8 mouse cellular contexts compared by ENCODE assay signal in the genomic region with DNA sequence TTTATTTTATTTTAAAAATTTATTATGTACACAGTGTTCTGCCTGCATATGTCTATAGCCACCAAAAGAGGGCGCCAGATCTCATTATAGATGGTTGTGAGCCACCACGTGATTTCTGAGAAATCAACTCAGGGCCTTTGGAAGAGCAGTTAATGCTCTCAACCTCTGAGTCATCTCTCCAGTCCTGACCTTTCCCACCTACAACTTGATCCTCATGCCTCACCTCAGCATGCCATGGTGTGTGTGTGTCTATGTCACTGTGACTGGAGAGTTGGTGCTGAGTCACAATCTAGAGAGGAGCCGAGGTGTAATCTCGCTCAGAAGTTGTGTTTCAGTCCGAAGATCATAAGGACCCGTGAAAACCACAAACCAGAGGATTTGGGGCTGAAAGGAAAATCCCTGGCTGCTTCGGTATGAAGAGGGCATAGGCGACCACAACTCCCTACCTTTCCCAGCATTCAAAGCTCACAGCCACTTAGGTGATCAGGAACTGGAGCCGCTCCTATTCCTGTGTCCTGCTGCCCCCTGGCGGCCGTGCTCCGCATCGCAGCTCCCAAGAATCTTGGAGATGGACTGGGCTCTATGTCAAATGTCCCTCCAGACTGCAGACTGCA. TPM values are rescaled to one million over a fixed set of nuclear protein-coding genes. Genes with fewer than 3 reads are reported as not detected.
DNase-seq lines count a peak whose midpoint lies in the region; ATAC-seq and TF ChIP-seq lines count a peak whose summit lies in the region.

No protein-coding gene starts in this region.

- H3K4me2 ChIP-seq in hindbrain, embryonic 13.5 days: no peak overlapping the region
- H3K4me2 ChIP-seq in intestine, embryonic 14.5 days (ENCODE audit: low read length): no peak overlapping the region
- H3K4me2 ChIP-seq in limb, embryonic 11.5 days (ENCODE audit: low read depth, severe bottlenecking): no peak overlapping the region

- TF ChIP-seq CTCF in testis, adult 2 months (IDR thresholded peaks at IDR 0.05; ENCODE audit: control insufficient read depth, insufficient read depth, insufficient replicate concordance, low read depth, low read length): peak; percentile 98

- no peak overlapping the region for H3K9ac ChIP-seq in hindbrain, embryonic 13.5 days
- H3K9ac ChIP-seq in intestine, embryonic 14.5 days (ENCODE audit: low read length): no peak overlapping the region
- H3K9ac ChIP-seq in limb, embryonic 11.5 days (ENCODE audit: low read length): no peak overlapping the region

- peaks cover 6% of the 10 kb centered on the region; the same call in 1 of the 2 replicates for H3K9me3 ChIP-seq in hindbrain, embryonic 10.5 days
- H3K9me3 ChIP-seq in hindbrain, embryonic 13.5 days: no peaks in the 10 kb centered on the region
- H3K9me3 ChIP-seq in intestine, embryonic 14.5 days (ENCODE audit: control insufficient read depth, low read length): no peaks in the 10 kb centered on the region
- H3K9me3 ChIP-seq in limb, embryonic 11.5 days (ENCODE audit: control insufficient read depth, low read length): no peaks in the 10 kb centered on the region

- no peak overlapping the region for H3K27ac ChIP-seq in hindbrain, embryonic 10.5 days
- H3K27ac ChIP-seq in hindbrain, embryonic 13.5 days: no peak overlapping the region
- H3K27ac ChIP-seq in intestine, embryonic 14.5 days (ENCODE audit: low read depth): no peak overlapping the region
- no peak overlapping the region for H3K27ac ChIP-seq in limb, embryonic 11.5 days (replicated peaks; ENCODE audit: low read depth, low read length)
- H3K27ac ChIP-seq in testis, adult 2 months (ENCODE audit: control insufficient read depth, insufficient read depth, low read depth, low read length): no peak overlapping the region

- ATAC-seq in hindbrain, embryonic 13.5 days (ENCODE audit: low FRiP score): no peak
- ATAC-seq in intestine, embryonic 14.5 days (replicated peaks; ENCODE audit: low FRiP score, low TSS enrichment, low read depth): peak; percentile 32; the same call in 1 of the 2 replicates
- ATAC-seq in limb, embryonic 11.5 days (ENCODE audit: insufficient number of reproducible peaks, low FRiP score, low TSS enrichment, low read depth): no peak

- H3K4me1 ChIP-seq in hindbrain, embryonic 10.5 days (replicated peaks): no peaks in the 10 kb centered on the region
- H3K4me1 ChIP-seq in hindbrain, embryonic 13.5 days (replicated peaks): no peaks in the 10 kb centered on the region
- H3K4me1 ChIP-seq in intestine, embryonic 14.5 days (replicated peaks; ENCODE audit: control insufficient read depth, insufficient read depth, low read length): no peaks in the 10 kb centered on the region
- H3K4me1 ChIP-seq in limb, embryonic 11.5 days (ENCODE audit: control insufficient read depth, insufficient read depth, low read length): no peaks in the 10 kb centered on the region
- H3K4me1 ChIP-seq in testis, adult 2 months (ENCODE audit: control insufficient read depth, insufficient read depth, low read length): no peaks in the 10 kb centered on the region; the same call in 1 of the 2 replicates

- 0 out of 2 replicates have a peak overlapping the region, but pooled peaks have one; percentile 0 for H3K4me3 ChIP-seq in hindbrain, embryonic 10.5 days
- H3K4me3 ChIP-seq in hindbrain, embryonic 13.5 days: no peak overlapping the region
- no peak overlapping the region for H3K4me3 ChIP-seq in intestine, embryonic 14.5 days (ENCODE audit: low read depth, low read length)
- no peak overlapping the region for H3K4me3 ChIP-seq in limb, embryonic 11.5 days (ENCODE audit: low read depth, low read length)
- H3K4me3 ChIP-seq in testis, adult 2 months (ENCODE audit: control insufficient read depth, low read depth, low read length): peak overlapping the region; percentile 10

- TF ChIP-seq POLR2A in testis, adult 2 months (IDR thresholded peaks at IDR 0.05; ENCODE audit: control insufficient read depth, low read depth, low read length): no peak

- peak; percentile 82 for DNase-seq in hindbrain, embryonic 10.5 days (ENCODE audit: low spot score)
- DNase-seq in c-Kit-positive CD71-positive TER-119-negative erythroid progenitor cells, embryonic 14.5 days (ENCODE audit: low read depth): peak; percentile 65
- DNase-seq in frontal cortex, postnatal 14 days (ENCODE audit: low spot score in 2 of 2): peak; percentile 51 to 88
- DNase-seq in intestine, embryonic 14.5 days (ENCODE audit: low spot score): peak; percentile 89
- DNase-seq in limb, embryonic 11.5 days (ENCODE audit: low spot score): peak; percentile 87
- peak; percentile 79 to 88 for DNase-seq in natural killer cell, adult 2 months (ENCODE audit: low spot score in 2 of 2)

- 27% methylated on average over 13 of the region's 13 CpGs for WGBS in hindbrain, embryonic 10.5 days
- whole genome bisulfite sequencing in hindbrain, embryonic 13.5 days: 34% methylated on average over 13 of the region's 13 CpGs
- 25% methylated on average over 13 of the region's 13 CpGs for WGBS in intestine, embryonic 14.5 days
- WGBS in limb, embryonic 11.5 days: 29% methylated on average over 13 of the region's 13 CpGs

- no peaks in the 10 kb centered on the region for H3K36me3 ChIP-seq in hindbrain, embryonic 10.5 days
- no peaks in the 10 kb centered on the region for H3K36me3 ChIP-seq in hindbrain, embryonic 13.5 days
- no peaks in the 10 kb centered on the region for H3K36me3 ChIP-seq in intestine, embryonic 14.5 days (ENCODE audit: control insufficient read depth, insufficient read depth, low read length)
- no peaks in the 10 kb centered on the region for H3K36me3 ChIP-seq in limb, embryonic 11.5 days (ENCODE audit: control insufficient read depth, insufficient read depth, low read length)
- H3K36me3 ChIP-seq in testis, adult 2 months (ENCODE audit: control insufficient read depth, insufficient read depth, low read length): no peaks in the 10 kb centered on the region

- H3K27me3 ChIP-seq in hindbrain, embryonic 10.5 days (ENCODE audit: insufficient read depth, poor library complexity, severe bottlenecking): no peaks in the 10 kb centered on the region; the same call in 1 of the 2 replicates
- 0 out of 2 replicates have a peak, but pooled peaks cover 4% of the 10 kb centered on the region for H3K27me3 ChIP-seq in hindbrain, embryonic 13.5 days
- no peaks in the 10 kb centered on the region for H3K27me3 ChIP-seq in intestine, embryonic 14.5 days (replicated peaks; ENCODE audit: control insufficient read depth, insufficient read depth, low read length)
- H3K27me3 ChIP-seq in limb, embryonic 11.5 days (ENCODE audit: control insufficient read depth, insufficient read depth, low read length): no peaks in the 10 kb centered on the region
- no peaks in the 10 kb centered on the region for H3K27me3 ChIP-seq in testis, adult 2 months (ENCODE audit: control insufficient read depth, insufficient read depth, low read length)

RNA-seq across cellular contexts. Expression of a gene that starts 18.5 kb away (rescaled TPM):
- not detected in 2 replicates for polyA plus RNA-seq in hindbrain, embryonic 10.5 days (2016; fragmentation: Nextera tagmentation; extraction: Ambion mirVana)
- polyA plus RNA-seq in hindbrain, embryonic 13.5 days (2015; fragmentation: Nextera tagmentation; extraction: Ambion mirVana): 0.14 and 0.30 TPM in 2 replicates
- polyA plus RNA-seq in intestine, embryonic 14.5 days (2014; fragmentation: Nextera tagmentation; extraction: Ambion mirVana): 1.2 and 1.6 TPM in 2 replicates
- polyA plus RNA-seq in limb, embryonic 11.5 days (2014; fragmentation: Nextera tagmentation; extraction: Ambion mirVana): not detected in 2 replicates
- polyA plus RNA-seq in testis, adult 2 months (2012; rRNA removed): not detected in 2 replicates

RNA-seq across cellular contexts. Expression of a gene that starts 39.2 kb away (rescaled TPM):
- 54.3 and 60.1 TPM in 2 replicates for polyA plus RNA-seq in hindbrain, embryonic 10.5 days (2016; fragmentation: Nextera tagmentation; extraction: Ambion mirVana)
- polyA plus RNA-seq in hindbrain, embryonic 13.5 days (2015; fragmentation: Nextera tagmentation; extraction: Ambion mirVana): 73.4 and 73.6 TPM in 2 replicates
- 102 and 108 TPM in 2 replicates for polyA plus RNA-seq in intestine, embryonic 14.5 days (2014; fragmentation: Nextera tagmentation; extraction: Ambion mirVana)
- 15.7 and 16.3 TPM in 2 replicates for polyA plus RNA-seq in limb, embryonic 11.5 days (2014; fragmentation: Nextera tagmentation; extraction: Ambion mirVana)
- 29.6 and 31.4 TPM in 2 replicates for polyA plus RNA-seq in testis, adult 2 months (2012; rRNA removed)

RNA-seq across cellular contexts. Expression of a gene that starts 40.3 kb away (rescaled TPM):
- polyA plus RNA-seq in hindbrain, embryonic 10.5 days (2016; fragmentation: Nextera tagmentation; extraction: Ambion mirVana): 0.73 and 0.76 TPM in 2 replicates
- polyA plus RNA-seq in hindbrain, embryonic 13.5 days (2015; fragmentation: Nextera tagmentation; extraction: Ambion mirVana): 0.68 and 1.0 TPM in 2 replicates
- polyA plus RNA-seq in intestine, embryonic 14.5 days (2014; fragmentation: Nextera tagmentation; extraction: Ambion mirVana): 37.3 and 39.1 TPM in 2 replicates
- polyA plus RNA-seq in limb, embryonic 11.5 days (2014; fragmentation: Nextera tagmentation; extraction: Ambion mirVana): 0.16 and 0.31 TPM in 2 replicates
- polyA plus RNA-seq in testis, adult 2 months (2012; rRNA removed): 0.53 and 0.90 TPM in 2 replicates

Comparison
In these comparisons a context has a peak if more than half of its experiments do, and no peak if none do; other contexts are left out.
1. H3K4me3 ChIP-seq: peak in hindbrain, embryonic 10.5 days (single experiment) and testis, adult 2 months (single experiment); none in hindbrain, embryonic 13.5 days (single experiment), intestine, embryonic 14.5 days (single experiment) and limb, embryonic 11.5 days (single experiment).
2. RNA of a gene that starts 40.3 kb away (polyA plus RNA-seq): 37.3 to 39.1 TPM in intestine, embryonic 14.5 days; 0.73 to 0.76 TPM in hindbrain, embryonic 10.5 days, 0.68 to 1.0 TPM in hindbrain, embryonic 13.5 days, 0.53 to 0.90 TPM in testis, adult 2 months and 0.16 to 0.31 TPM in limb, embryonic 11.5 days; every median in the first group is over 10 times any median in the second.
3. Peak in every context shown above with its lines, with median percentiles within 50 percentile points of each other: DNase-seq.